Mouse (Mus musculus) adipocyte (in vitro differentiated cells): ENCODE measurements at regions not wholly inside any gene's neighbourhood (a gene's known extent, or its start where the extent isn't known, plus 50 kb on each side); places are given as distances from the start of the nearest gene placed in this dataset.

Source experiments
- DNase-seq: peaks from one replicate; pipeline ENCODE4 v3.0.0-alpha.2; 2016; ENCODE audit warnings: low spot score

GRCm38 (mm10) chr9:52591188-52591587 is 88.4 kb downstream of the AI593442 start:
- DNase-seq, result no peak

DNA sequence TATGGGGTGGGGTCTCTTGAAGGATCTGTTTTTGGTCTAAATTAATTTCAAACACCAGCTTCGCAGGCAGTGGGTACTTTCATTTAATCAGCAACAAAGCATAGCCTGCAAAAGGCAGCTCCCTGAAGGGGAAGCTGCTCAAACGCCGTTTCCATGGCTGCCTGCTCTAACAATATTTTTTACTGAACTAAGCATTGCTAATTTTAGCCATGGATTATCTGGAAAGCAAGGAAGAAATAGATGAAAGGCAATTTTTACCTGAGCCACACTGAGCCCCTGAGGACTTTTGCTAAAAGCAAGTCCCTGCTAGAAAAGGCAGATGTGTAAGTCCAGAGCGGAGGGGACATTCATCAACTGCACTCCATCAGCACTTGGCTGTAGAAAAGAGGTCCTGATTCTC is 105.5 kb downstream of the AI593442 start:
- no peak for DNase-seq

DNA sequence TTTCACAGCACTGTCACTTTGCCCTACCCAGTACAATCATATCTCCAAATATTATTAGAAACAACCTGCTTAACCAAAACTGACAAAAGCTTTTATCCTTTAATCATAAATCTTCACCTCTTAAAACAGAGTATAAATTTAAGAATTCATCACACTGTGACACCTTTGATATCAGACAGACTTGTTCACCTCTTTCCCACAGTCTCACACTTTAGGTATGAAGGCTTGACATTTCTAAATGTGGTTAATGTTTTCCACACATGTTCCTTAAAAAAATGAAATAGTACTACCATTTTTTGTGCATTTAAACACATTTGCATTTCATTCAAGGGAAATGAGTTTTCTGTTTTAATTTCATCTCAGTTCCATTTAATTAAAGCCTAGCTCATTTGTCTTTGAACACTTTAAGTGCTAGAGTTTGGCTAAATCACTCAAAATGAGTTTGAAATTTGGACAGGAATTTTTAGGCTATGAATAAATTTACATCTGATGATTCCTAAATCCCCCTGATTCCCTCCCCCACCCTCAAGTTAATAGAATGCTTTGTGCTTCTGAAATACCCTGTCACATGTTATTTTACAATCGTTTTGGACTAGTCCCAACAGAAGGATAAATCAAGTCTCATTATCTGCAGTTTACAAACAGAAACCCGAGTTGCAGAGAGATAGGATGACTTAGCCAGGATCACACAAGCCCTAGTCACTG is 127.9 kb downstream of the AI593442 start:
- no peak for DNase-seq

DNA sequence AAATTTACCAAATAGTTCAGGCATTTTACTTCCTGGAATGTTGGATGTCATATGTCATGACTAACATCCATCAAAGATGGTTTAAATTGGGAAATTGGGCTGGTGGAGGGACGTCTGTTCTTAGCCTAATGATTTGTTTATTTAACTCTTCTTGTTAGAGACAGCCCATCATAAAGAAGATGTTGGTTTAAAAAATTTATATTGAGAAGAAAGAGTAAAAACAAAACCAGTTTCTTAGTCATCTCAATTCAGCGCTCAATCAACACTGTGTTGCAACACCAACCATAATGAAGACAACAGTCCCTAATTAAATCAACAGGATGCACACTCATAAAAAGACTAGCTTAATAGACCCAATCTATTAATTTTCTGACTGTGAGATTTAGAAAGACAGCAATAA is 133.5 kb downstream of the AI593442 start:
- DNase-seq, result no peak

GRCm38 (mm10) chr9:52539086-52539485 is 140.5 kb downstream of the AI593442 start:
- no peak for DNase-seq

DNA sequence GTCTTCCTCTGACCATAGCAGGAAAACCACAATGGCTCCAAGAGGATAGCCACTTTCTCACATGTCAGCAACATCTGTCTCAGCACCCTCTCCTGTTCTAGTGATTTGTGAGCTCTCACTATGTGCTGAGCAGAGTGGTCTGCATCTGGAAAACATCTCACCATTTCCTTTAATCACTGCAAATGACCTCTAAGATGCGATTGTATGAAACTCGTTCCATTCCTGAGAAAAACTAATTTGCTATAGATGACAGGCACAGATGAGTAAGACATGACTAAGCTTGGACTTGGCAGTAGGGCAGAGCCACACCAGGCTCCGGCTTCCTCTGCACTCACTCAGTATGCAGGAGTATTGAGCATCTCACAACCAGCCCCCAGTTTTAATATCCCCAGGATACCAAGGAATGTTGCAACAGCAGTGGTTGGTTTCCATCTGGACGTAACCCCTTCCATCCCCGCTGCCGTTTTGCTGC is 150.1 kb downstream of the AI593442 start:
- no peak for DNase-seq

- DNase-seq, result no peak
Measured at GRCm38 (mm10) chr9:52500487-52500886, 179.1 kb downstream of the AI593442 start.

DNA sequence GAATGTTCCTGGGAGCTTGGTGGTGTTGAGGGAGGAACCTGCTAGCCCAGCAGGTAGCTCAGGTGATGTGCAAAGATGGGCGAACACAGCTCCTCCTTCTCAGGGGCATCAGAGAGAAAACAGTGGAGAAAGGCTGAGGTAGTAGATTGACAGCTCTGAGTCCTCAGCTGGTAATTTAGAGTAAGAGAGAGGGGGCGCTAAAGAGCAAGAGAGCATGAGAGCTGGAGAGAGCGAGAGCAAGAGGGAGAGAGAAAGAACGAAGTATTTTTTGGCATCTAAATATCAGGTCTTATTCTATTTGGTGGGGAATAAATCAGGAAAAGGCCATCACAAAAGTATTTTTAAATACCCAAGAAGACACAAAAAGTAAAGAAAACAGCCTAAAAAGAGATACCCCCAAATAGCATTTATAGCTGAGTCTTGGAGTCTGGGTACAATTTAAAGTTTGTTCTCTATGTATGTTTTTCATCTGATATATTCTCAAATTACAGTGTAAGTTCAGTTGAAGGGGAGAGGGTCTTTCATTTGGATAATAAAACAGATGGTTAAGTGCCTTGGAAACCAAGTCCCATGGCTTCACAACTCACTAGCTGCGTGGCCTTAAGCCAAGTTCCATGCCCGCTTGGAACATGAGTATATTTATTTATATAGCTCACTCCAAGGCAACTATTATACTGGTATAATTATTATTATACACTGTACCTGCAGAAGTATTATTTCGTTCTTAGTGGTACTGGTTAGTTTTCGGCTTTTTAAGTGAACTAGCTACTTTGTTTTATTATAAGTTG is 183.9 kb downstream of the AI593442 start:
- no peak for DNase-seq

- no peak for DNase-seq
Measured at GRCm38 (mm10) chr9:52492947-52493505, 186.6 kb downstream of the AI593442 start.

DNA sequence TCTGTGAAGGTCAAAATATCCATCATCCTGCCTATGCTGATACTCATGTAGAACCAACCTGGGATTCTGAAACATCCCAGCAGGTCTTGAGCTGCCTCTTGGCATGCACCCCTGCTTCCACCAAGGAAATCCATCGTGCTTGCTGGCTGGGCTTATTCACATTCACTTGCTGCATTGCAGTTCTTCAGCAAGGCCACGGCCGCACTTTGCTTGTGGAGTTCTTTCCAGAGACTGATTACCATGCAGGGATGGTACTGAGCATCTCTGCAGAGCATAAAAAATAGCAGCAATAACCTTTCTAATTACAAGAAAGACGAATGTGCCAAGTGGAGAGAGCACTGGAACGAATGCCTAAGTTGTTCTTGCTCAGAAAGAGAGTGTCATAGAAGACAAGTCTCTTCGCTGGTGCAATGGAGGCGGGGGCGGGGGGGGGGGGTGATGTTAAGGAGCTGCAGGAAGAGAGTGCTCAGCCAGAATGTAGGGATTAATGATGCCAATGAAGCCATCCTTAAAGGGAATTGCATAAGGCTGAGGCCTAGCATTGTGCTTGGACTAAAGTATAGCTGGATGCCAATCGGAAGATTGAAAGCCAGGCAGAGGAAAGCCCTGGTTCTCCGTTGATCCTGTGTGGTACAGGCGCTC is 205.9 kb downstream of the AI593442 start:
- no peak for DNase-seq

DNA sequence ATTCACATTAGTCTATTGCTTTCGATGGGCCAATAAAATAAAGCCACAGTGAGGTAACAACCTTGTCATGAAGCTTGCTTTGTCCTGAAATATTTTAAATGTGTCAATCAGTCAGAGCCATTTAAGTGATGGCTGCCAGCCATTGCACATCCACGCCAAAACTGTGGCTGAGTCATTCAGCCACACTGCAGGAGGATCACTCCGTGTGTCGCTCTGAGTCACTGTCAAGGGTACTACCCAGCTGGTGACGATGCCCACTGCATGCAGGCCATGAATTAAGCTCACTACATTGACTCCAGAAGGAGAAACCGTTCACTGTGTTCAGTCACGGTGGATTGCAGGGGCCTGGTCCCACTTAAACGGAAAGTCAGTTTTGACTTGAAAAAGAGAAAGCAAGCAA is 206.7 kb downstream of the AI593442 start:
- DNase-seq, result peak; percentile 20

GRCm38 (mm10) chr9:52458518-52458917 is 221.1 kb downstream of the AI593442 start:
- no peak for DNase-seq

GRCm38 (mm10) chr9:52454445-52454844 is 225.1 kb downstream of the AI593442 start:
- no peak for DNase-seq

GRCm38 (mm10) chr9:52451792-52452191 is 227.8 kb downstream of the AI593442 start:
- DNase-seq, result no peak

GRCm38 (mm10) chr9:52448245-52448644 is 231.3 kb downstream of the AI593442 start:
- DNase-seq, result no peak

DNA sequence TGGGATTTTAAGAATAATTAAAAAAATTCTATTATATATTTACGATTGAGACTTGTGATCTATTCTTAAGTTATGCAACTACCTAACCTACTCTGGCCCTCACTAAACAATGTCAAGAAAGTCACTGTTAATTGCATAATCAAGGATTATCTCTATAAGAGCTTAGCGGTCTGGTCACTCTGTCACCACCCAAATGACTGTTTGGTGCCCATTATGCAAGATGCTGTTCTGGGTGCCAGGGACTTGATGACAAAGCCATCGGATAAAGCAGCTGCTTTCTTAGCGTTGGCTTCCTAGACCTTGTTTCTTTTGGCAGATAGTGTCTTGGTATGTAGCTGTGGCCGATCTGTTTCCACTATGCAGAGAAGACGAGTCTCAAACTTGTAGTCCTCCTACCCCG is 236.4 kb downstream of the AI593442 start:
- no peak for DNase-seq

DNA sequence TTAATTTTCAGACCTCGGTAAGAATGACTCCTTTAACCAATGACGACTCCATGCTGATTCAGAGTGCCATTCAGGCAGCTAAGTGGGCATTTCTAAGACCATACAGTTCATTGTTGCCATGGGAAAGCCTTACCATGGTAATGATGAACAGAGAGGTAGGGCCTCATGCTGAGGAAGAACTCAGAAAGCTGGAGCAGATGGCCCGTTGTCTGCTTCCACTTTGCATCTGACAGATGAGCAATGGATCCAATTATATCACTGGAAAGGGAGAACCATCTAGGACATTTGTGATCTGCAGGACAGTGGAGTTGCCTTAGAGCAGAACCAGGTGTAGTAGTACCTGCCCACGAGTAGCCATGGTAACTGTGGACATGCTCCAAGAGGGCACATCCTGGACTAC is 245.4 kb downstream of the AI593442 start:
- no peak for DNase-seq

DNA sequence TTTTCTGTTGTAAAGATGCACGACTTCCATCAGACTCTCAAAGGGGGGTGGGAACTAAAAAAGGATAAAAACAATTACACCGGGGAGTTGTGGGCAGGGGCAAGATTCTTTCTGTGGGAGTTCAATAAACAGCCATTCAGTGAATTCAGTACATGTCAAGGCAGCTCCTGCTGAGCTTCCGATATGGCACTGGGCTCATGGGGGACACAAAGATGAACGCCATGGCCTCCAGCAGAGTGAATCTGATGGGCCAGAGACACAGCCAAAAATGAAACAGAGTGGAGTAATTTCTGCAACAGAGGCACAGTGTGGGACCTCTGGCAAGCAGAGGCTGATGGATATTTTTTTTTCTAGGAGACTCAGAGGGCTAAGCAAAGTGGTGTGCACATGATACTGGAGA is 254.2 kb downstream of the AI593442 start:
- DNase-seq, result no peak

- DNase-seq, result no peak
Measured at GRCm38 (mm10) chr9:52422622-52423021, 254.2 kb upstream of the Zc3h12c start.

- DNase-seq, result peak; percentile 10
Measured at GRCm38 (mm10) chr9:52415706-52416105, 247.3 kb upstream of the Zc3h12c start.

GRCm38 (mm10) chr9:52407841-52408240 is 239.5 kb upstream of the Zc3h12c start:
- DNase-seq, result no peak

GRCm38 (mm10) chr9:52402496-52402895 is 234.1 kb upstream of the Zc3h12c start:
- DNase-seq, result no peak

- peak; percentile 46 for DNase-seq
Measured at GRCm38 (mm10) chr9:52379031-52379430, 210.7 kb upstream of the Zc3h12c start.
